Mouse (Mus musculus): ENCODE measurements at regions not wholly inside any gene's neighbourhood (a gene's known extent, or its start where the extent isn't known, plus 50 kb on each side); places are given as distances from the start of the nearest gene placed in this dataset.

- H3K9ac ChIP-seq (ENCODE audit: low read depth, low read length), result no peak overlapping the region
- no peak overlapping the region for H3K27ac ChIP-seq (ENCODE audit: low read depth, low read length)
- ATAC-seq (ENCODE audit: low FRiP score) (no peak), DNase-seq (ENCODE audit: low spot score) (no peak)
- no peak overlapping the region for H3K4me3 ChIP-seq (ENCODE audit: low read depth, low read length)
- no peaks in the 10 kb centered on the region for H3K4me1 ChIP-seq (replicated peaks; ENCODE audit: control insufficient read depth, insufficient read depth, low read length)
- H3K9me3 ChIP-seq (ENCODE audit: control insufficient read depth, low read length), result no peaks in the 10 kb centered on the region
- H3K4me2 ChIP-seq (replicated peaks; ENCODE audit: low read depth, low read length), result no peak overlapping the region
- no peaks in the 10 kb centered on the region for H3K27me3 ChIP-seq (ENCODE audit: control insufficient read depth, insufficient read depth, low read length)
- H3K36me3 ChIP-seq (ENCODE audit: control insufficient read depth, insufficient read depth, low read length), result no peaks in the 10 kb centered on the region
These were observed 972.4 kb upstream of the Ctnnd2 start for GRCm38 (mm10) chr15:29199988-29200387.

- no peak overlapping the region for H3K4me2 ChIP-seq (replicated peaks; ENCODE audit: low read depth, low read length)
- ATAC-seq (ENCODE audit: low FRiP score), result no peak
- H3K4me1 ChIP-seq (replicated peaks; ENCODE audit: control insufficient read depth, insufficient read depth, low read length), result no peaks in the 10 kb centered on the region
- no peaks in the 10 kb centered on the region for H3K9me3 ChIP-seq (ENCODE audit: control insufficient read depth, low read length)
- H3K4me3 ChIP-seq (ENCODE audit: low read depth, low read length), result no peak overlapping the region
- H3K27me3 ChIP-seq (ENCODE audit: control insufficient read depth, insufficient read depth, low read length), result no peaks in the 10 kb centered on the region
- WGBS, result 68% methylated on average over 3 of the region's 3 CpGs
- H3K9ac ChIP-seq (ENCODE audit: low read depth, low read length), result no peak overlapping the region
- H3K36me3 ChIP-seq (ENCODE audit: control insufficient read depth, insufficient read depth, low read length), result no peaks in the 10 kb centered on the region
- no peak for DNase-seq (ENCODE audit: low spot score)
- no peak overlapping the region for H3K27ac ChIP-seq (ENCODE audit: low read depth, low read length)
These were observed 948.7 kb upstream of the Ctnnd2 start for GRCm38 (mm10) chr15:29223667-29224066.

GRCm38 (mm10) chr15:29226889-29227288 is 945.5 kb upstream of the Ctnnd2 start:
- WGBS, result 93% methylated on average over 1 of the region's 1 CpGs
- Histone ChIP-seq H3K9me3 (ENCODE audit: control insufficient read depth, low read length) (no peaks in the 10 kb centered on the region), H3K27ac (ENCODE audit: low read depth, low read length) (no peak overlapping the region), H3K4me3 (ENCODE audit: low read depth, low read length) (no peak overlapping the region), H3K4me2 (replicated peaks; ENCODE audit: low read depth, low read length) (no peak overlapping the region), H3K9ac (ENCODE audit: low read depth, low read length) (no peak overlapping the region), H3K27me3 (ENCODE audit: control insufficient read depth, insufficient read depth, low read length) (no peaks in the 10 kb centered on the region), H3K36me3 (ENCODE audit: control insufficient read depth, insufficient read depth, low read length) (no peaks in the 10 kb centered on the region), H3K4me1 (replicated peaks; ENCODE audit: control insufficient read depth, insufficient read depth, low read length) (no peaks in the 10 kb centered on the region)
- no peak for ATAC-seq (ENCODE audit: low FRiP score)
- no peak for DNase-seq (ENCODE audit: low spot score)

GRCm38 (mm10) chr15:29234635-29235034 is 937.8 kb upstream of the Ctnnd2 start:
- ATAC-seq (ENCODE audit: low FRiP score), result no peak
- Histone ChIP-seq H3K9me3 (ENCODE audit: control insufficient read depth, low read length) (no peaks in the 10 kb centered on the region), H3K9ac (ENCODE audit: low read depth, low read length) (no peak overlapping the region)

GRCm38 (mm10) chr15:29255152-29255551 is 917.2 kb upstream of the Ctnnd2 start:
- no peak overlapping the region for H3K4me2 ChIP-seq (replicated peaks; ENCODE audit: low read depth, low read length)
- no peaks in the 10 kb centered on the region for H3K27me3 ChIP-seq (ENCODE audit: control insufficient read depth, insufficient read depth, low read length)
- no peaks in the 10 kb centered on the region for H3K4me1 ChIP-seq (replicated peaks; ENCODE audit: control insufficient read depth, insufficient read depth, low read length)
- H3K36me3 ChIP-seq (ENCODE audit: control insufficient read depth, insufficient read depth, low read length), result no peaks in the 10 kb centered on the region
- ATAC-seq (ENCODE audit: low FRiP score) (no peak), DNase-seq (ENCODE audit: low spot score) (no peak)
- no peak overlapping the region for H3K9ac ChIP-seq (ENCODE audit: low read depth, low read length)
- H3K9me3 ChIP-seq (ENCODE audit: control insufficient read depth, low read length), result no peaks in the 10 kb centered on the region
- 85% methylated on average over 3 of the region's 3 CpGs for WGBS
- H3K4me3 ChIP-seq (ENCODE audit: low read depth, low read length), result no peak overlapping the region
- no peak overlapping the region for H3K27ac ChIP-seq (ENCODE audit: low read depth, low read length)

More at GRCm38 (mm10) chr15:29234635-29235034, 937.8 kb upstream of the Ctnnd2 start:
- no peak overlapping the region for H3K27ac ChIP-seq (ENCODE audit: low read depth, low read length)
- no peaks in the 10 kb centered on the region for H3K27me3 ChIP-seq (ENCODE audit: control insufficient read depth, insufficient read depth, low read length)
- H3K36me3 ChIP-seq (ENCODE audit: control insufficient read depth, insufficient read depth, low read length), result no peaks in the 10 kb centered on the region
- no peak overlapping the region for H3K4me3 ChIP-seq (ENCODE audit: low read depth, low read length)
- H3K4me1 ChIP-seq (replicated peaks; ENCODE audit: control insufficient read depth, insufficient read depth, low read length), result no peaks in the 10 kb centered on the region
- peak; percentile 5 for DNase-seq (ENCODE audit: low spot score)
- H3K4me2 ChIP-seq (replicated peaks; ENCODE audit: low read depth, low read length), result no peak overlapping the region

- H3K9ac ChIP-seq (ENCODE audit: low read depth, low read length), result no peak overlapping the region
- no peak overlapping the region for H3K27ac ChIP-seq (ENCODE audit: low read depth, low read length)
- DNase-seq (ENCODE audit: low spot score) (no peak), ATAC-seq (ENCODE audit: low FRiP score) (no peak)
- 76% methylated on average over 1 of the region's 1 CpGs for WGBS
- H3K9me3 ChIP-seq (ENCODE audit: control insufficient read depth, low read length), result no peaks in the 10 kb centered on the region
- H3K36me3 ChIP-seq (ENCODE audit: control insufficient read depth, insufficient read depth, low read length), result no peaks in the 10 kb centered on the region
- H3K4me1 ChIP-seq (replicated peaks; ENCODE audit: control insufficient read depth, insufficient read depth, low read length), result no peaks in the 10 kb centered on the region
- H3K4me3 ChIP-seq (ENCODE audit: low read depth, low read length), result no peak overlapping the region
- H3K4me2 ChIP-seq (replicated peaks; ENCODE audit: low read depth, low read length), result no peak overlapping the region
- H3K27me3 ChIP-seq (ENCODE audit: control insufficient read depth, insufficient read depth, low read length), result no peaks in the 10 kb centered on the region
These were observed 905.6 kb upstream of the Ctnnd2 start for GRCm38 (mm10) chr15:29266767-29267166.

GRCm38 (mm10) chr15:29296454-29296853 is 875.9 kb upstream of the Ctnnd2 start:
- no peak for ATAC-seq (ENCODE audit: low FRiP score)
- Histone ChIP-seq H3K36me3 (ENCODE audit: control insufficient read depth, insufficient read depth, low read length) (no peaks in the 10 kb centered on the region), H3K27ac (ENCODE audit: low read depth, low read length) (no peak overlapping the region), H3K9ac (ENCODE audit: low read depth, low read length) (no peak overlapping the region), H3K9me3 (ENCODE audit: control insufficient read depth, low read length) (no peaks in the 10 kb centered on the region), H3K4me2 (replicated peaks; ENCODE audit: low read depth, low read length) (no peak overlapping the region), H3K4me1 (replicated peaks; ENCODE audit: control insufficient read depth, insufficient read depth, low read length) (no peaks in the 10 kb centered on the region), H3K4me3 (ENCODE audit: low read depth, low read length) (no peak overlapping the region), H3K27me3 (ENCODE audit: control insufficient read depth, insufficient read depth, low read length) (no peaks in the 10 kb centered on the region)
- DNase-seq (ENCODE audit: low spot score), result no peak
- WGBS, result 83% methylated on average over 2 of the region's 2 CpGs

Measured in hindbrain, embryonic 11.5 days (tissue).